Mouse (Mus musculus): ENCODE measurements around the gene Acta2.

DNA sequence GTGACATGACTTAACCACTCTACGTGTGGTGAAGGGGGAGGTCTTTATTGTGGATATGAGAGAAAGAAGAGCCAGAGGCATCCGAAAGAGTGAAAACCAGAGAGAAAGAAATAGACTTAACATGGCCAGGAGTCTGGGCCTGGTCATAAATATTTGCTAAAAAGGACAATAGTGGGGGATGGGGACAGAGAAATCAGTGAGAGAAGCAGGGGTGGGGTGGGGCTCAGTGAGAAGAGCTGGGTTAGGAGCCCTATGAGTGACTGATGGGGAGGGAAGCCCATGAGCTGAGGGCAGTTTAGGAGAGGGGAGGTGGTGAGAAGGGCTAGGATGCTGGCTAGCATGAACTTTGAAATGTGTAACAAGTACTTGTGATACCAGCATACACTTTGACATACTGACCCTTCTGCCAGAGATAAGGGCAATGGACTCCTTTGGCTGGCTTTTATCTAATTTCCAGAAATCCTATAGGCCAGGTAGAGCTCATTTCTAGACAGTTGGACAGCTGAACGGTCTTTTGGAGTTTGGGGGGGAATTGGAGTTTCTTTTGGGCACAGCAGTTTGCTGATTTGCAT is 38.1 kb upstream of the Acta2 start:
- TF ChIP-seq CTCF (IDR thresholded peaks at IDR 0.05; ENCODE audit: extremely low read depth, insufficient read depth, insufficient read length, insufficient replicate concordance) (no peak), POLR2A (IDR thresholded peaks at IDR 0.05; ENCODE audit: low read depth, low read length) (no peak)

All from spleen, adult 2 months (tissue).